Mouse (Mus musculus): ENCODE results near the gene Rxrb. TPM values are rescaled to one million over a fixed set of nuclear protein-coding genes. Genes with fewer than 3 reads are reported as not detected.

The Rxrb gene
- polyA plus RNA-seq, 1 experiment = 143 TPM

DNA sequence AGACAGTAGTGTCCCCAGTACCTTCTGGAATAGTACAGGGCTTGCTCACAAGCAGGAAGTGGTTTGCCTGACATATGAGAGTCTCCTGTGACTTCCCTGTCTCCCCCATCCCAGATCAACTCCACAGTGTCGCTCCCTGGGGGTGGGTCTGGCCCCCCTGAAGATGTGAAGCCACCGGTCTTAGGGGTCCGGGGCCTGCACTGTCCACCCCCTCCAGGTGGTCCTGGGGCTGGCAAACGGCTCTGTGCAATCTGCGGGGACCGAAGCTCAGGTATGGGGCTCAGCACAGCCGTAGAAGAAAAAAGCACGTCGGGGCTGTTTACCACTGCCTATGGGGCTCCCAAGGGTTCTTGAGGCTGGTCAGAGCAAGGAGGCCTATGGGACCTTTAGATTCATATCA is 1.8 kb downstream of the Rxrb start:
- DNase-seq = no peak
- Histone ChIP-seq H3K27ac (ENCODE audit: control insufficient read depth, insufficient read depth, low read length) (0 out of 2 replicates have a peak overlapping the region, but pooled peaks have one; percentile 12), H3K36me3 (ENCODE audit: control insufficient read depth, insufficient read depth, low read length) (peaks cover 19% of the 10 kb centered on the region), H3K4me1 (replicated peaks; ENCODE audit: control insufficient read depth, insufficient read depth, low read length) (peaks cover 27% of the 10 kb centered on the region), H3K27me3 (ENCODE audit: control insufficient read depth, insufficient read depth, low read length) (no peaks in the 10 kb centered on the region), H3K4me3 (ENCODE audit: control insufficient read depth, insufficient read depth, low read length) (no peak overlapping the region)
- WGBS = 82% methylated on average over 9 of the region's 9 CpGs
- TF ChIP-seq POLR2A (IDR thresholded peaks at IDR 0.05; ENCODE audit: control insufficient read depth, extremely low read depth, insufficient read depth, low read length, poor library complexity) (no peak), CTCF (IDR thresholded peaks at IDR 0.05; ENCODE audit: borderline replicate concordance, control insufficient read depth, extremely low read depth, insufficient read depth, low read length, poor library complexity) (no peak)

DNA sequence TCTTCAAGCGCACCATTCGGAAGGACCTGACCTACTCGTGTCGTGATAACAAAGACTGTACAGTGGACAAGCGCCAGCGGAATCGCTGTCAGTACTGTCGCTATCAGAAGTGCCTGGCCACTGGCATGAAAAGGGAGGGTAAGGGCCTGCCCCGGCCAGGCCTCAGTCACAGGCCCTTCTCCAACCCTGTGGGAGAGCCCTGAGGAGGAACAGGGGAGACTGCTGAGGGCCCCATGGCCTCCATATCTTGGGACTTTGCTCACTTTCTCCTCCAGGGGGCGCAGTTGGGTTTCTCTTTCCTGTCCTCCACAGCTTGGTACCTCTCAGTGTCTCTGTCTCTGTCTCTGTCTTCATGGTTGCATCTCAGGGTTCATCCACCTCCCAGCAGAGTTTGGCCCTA is 2.5 kb downstream of the Rxrb start:
- 81% methylated on average over 10 of the region's 10 CpGs for WGBS
- DNase-seq = peak; percentile 80
- Histone ChIP-seq H3K4me3 (ENCODE audit: control insufficient read depth, insufficient read depth, low read length) (no peak overlapping the region), H3K36me3 (ENCODE audit: control insufficient read depth, insufficient read depth, low read length) (peaks cover 19% of the 10 kb centered on the region), H3K27ac (ENCODE audit: control insufficient read depth, insufficient read depth, low read length) (no peak overlapping the region), H3K4me1 (replicated peaks; ENCODE audit: control insufficient read depth, insufficient read depth, low read length) (peaks cover 27% of the 10 kb centered on the region), H3K27me3 (ENCODE audit: control insufficient read depth, insufficient read depth, low read length) (no peaks in the 10 kb centered on the region)
- TF ChIP-seq POLR2A (IDR thresholded peaks at IDR 0.05; ENCODE audit: control insufficient read depth, extremely low read depth, insufficient read depth, low read length, poor library complexity) = no peak
- peak; percentile 77; the same call in 1 of the 2 replicates for TF ChIP-seq CTCF (IDR thresholded peaks at IDR 0.05; ENCODE audit: borderline replicate concordance, control insufficient read depth, extremely low read depth, insufficient read depth, low read length, poor library complexity)

DNA sequence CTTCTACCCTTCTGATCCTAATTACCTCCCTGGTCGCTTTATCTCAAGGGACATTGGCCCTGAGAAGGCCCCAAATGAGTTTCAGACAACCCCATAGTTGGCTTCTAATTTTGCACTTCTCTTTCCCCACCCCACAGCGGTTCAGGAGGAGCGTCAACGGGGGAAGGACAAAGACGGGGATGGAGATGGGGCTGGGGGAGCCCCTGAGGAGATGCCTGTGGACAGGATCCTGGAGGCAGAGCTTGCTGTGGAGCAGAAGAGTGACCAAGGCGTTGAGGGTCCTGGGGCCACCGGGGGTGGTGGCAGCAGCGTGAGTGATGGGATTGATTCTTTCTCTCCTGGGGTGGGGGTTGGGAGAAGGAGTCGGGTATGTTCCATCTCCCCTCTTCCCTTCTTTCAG is 3.9 kb downstream of the Rxrb start:
- Histone ChIP-seq H3K36me3 (ENCODE audit: control insufficient read depth, insufficient read depth, low read length) (peaks cover 19% of the 10 kb centered on the region), H3K4me3 (ENCODE audit: control insufficient read depth, insufficient read depth, low read length) (no peak overlapping the region), H3K4me1 (replicated peaks; ENCODE audit: control insufficient read depth, insufficient read depth, low read length) (peaks cover 19% of the 10 kb centered on the region), H3K27me3 (ENCODE audit: control insufficient read depth, insufficient read depth, low read length) (no peaks in the 10 kb centered on the region), H3K27ac (ENCODE audit: control insufficient read depth, insufficient read depth, low read length) (no peak overlapping the region)
- DNase-seq = no peak
- TF ChIP-seq POLR2A (IDR thresholded peaks at IDR 0.05; ENCODE audit: control insufficient read depth, extremely low read depth, insufficient read depth, low read length, poor library complexity) (no peak), CTCF (IDR thresholded peaks at IDR 0.05; ENCODE audit: borderline replicate concordance, control insufficient read depth, extremely low read depth, insufficient read depth, low read length, poor library complexity) (no peak)
- WGBS = 95% methylated on average over 9 of the region's 9 CpGs

DNA sequence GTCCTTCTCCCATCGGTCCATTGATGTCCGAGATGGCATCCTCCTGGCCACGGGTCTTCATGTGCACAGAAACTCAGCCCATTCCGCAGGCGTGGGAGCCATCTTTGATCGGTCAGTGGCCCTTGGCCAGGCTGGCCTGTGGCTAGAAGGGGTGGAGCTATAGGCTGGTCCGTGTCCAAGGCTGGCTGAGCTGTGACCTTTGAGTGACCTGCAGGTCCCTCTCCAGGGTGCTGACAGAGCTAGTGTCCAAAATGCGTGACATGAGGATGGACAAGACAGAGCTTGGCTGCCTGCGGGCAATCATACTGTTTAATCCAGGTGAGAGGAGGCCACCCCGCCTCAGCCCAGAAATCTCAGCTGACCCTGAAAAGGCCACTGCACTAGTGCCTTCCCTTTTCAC is 5.0 kb downstream of the Rxrb start:
- Histone ChIP-seq H3K4me3 (ENCODE audit: control insufficient read depth, insufficient read depth, low read length) (no peak overlapping the region), H3K36me3 (ENCODE audit: control insufficient read depth, insufficient read depth, low read length) (peaks cover 19% of the 10 kb centered on the region), H3K4me1 (replicated peaks; ENCODE audit: control insufficient read depth, insufficient read depth, low read length) (peaks cover 24% of the 10 kb centered on the region), H3K27ac (ENCODE audit: control insufficient read depth, insufficient read depth, low read length) (no peak overlapping the region), H3K27me3 (ENCODE audit: control insufficient read depth, insufficient read depth, low read length) (no peaks in the 10 kb centered on the region)
- TF ChIP-seq CTCF (IDR thresholded peaks at IDR 0.05; ENCODE audit: borderline replicate concordance, control insufficient read depth, extremely low read depth, insufficient read depth, low read length, poor library complexity) (no peak), POLR2A (IDR thresholded peaks at IDR 0.05; ENCODE audit: control insufficient read depth, extremely low read depth, insufficient read depth, low read length, poor library complexity) (no peak)
- WGBS = 94% methylated on average over 10 of the region's 10 CpGs
- no peak for DNase-seq

DNA sequence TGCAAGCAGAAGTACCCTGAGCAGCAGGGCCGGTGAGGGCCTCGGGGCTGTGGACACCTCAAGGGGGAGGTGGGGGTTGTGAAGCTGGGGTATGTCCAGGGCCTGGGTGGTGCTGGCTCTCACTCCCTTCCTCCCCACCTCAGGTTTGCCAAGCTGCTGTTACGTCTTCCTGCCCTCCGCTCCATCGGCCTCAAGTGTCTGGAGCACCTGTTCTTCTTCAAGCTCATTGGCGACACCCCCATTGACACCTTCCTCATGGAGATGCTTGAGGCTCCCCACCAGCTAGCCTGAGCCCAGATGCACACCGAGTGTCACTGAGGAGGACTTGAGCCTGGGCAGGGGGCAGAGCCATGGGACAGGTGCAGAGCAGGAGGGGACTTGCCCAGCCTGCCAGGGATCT is 5.6 kb downstream of the Rxrb start:
- Histone ChIP-seq H3K27me3 (ENCODE audit: control insufficient read depth, insufficient read depth, low read length) (no peaks in the 10 kb centered on the region), H3K4me3 (ENCODE audit: control insufficient read depth, insufficient read depth, low read length) (no peak overlapping the region), H3K4me1 (replicated peaks; ENCODE audit: control insufficient read depth, insufficient read depth, low read length) (peaks cover 24% of the 10 kb centered on the region), H3K27ac (ENCODE audit: control insufficient read depth, insufficient read depth, low read length) (no peak overlapping the region), H3K36me3 (ENCODE audit: control insufficient read depth, insufficient read depth, low read length) (peaks cover 19% of the 10 kb centered on the region)
- DNase-seq = no peak
- TF ChIP-seq CTCF (IDR thresholded peaks at IDR 0.05; ENCODE audit: borderline replicate concordance, control insufficient read depth, extremely low read depth, insufficient read depth, low read length, poor library complexity) (no peak), POLR2A (IDR thresholded peaks at IDR 0.05; ENCODE audit: control insufficient read depth, extremely low read depth, insufficient read depth, low read length, poor library complexity) (no peak)
- WGBS = 97% methylated on average over 7 of the region's 7 CpGs

DNA sequence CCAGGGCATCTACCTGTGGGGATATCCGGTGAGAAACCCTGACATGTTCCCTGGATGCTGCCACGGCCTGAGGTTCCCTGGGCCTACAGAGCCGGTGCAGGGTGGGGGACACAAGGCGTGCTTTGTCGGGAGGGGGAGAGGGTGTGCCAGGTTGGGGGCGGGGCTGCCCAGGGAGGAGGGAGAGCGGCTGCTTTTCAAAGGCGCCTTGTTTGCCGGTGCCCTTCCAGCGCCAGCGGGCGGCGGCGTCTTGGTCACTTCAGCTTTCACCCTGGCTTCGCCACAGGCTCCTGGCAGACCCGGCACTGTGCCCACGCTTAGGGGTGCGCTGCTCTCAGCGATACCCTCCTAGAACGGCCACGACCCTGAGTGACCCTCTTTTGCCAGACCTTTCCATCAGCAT is 6.8 kb downstream of the Rxrb start:
- 68% methylated on average over 21 of the region's 21 CpGs for WGBS
- Histone ChIP-seq H3K27me3 (ENCODE audit: control insufficient read depth, insufficient read depth, low read length) (no peaks in the 10 kb centered on the region), H3K4me3 (ENCODE audit: control insufficient read depth, insufficient read depth, low read length) (no peak overlapping the region), H3K36me3 (ENCODE audit: control insufficient read depth, insufficient read depth, low read length) (peaks cover 19% of the 10 kb centered on the region), H3K4me1 (replicated peaks; ENCODE audit: control insufficient read depth, insufficient read depth, low read length) (peaks cover 12% of the 10 kb centered on the region), H3K27ac (ENCODE audit: control insufficient read depth, insufficient read depth, low read length) (no peak overlapping the region)
- DNase-seq = no peak
- no peak for TF ChIP-seq CTCF (IDR thresholded peaks at IDR 0.05; ENCODE audit: borderline replicate concordance, control insufficient read depth, extremely low read depth, insufficient read depth, low read length, poor library complexity)
- TF ChIP-seq POLR2A (IDR thresholded peaks at IDR 0.05; ENCODE audit: control insufficient read depth, extremely low read depth, insufficient read depth, low read length, poor library complexity) = no peak

All from thymus, adult 2 months (tissue).